Mouse (Mus musculus) myocyte (in vitro differentiated cells): ENCODE results near the gene Fam45a.

Experiments
- MAX ChIP-seq: IDR thresholded peaks from one replicate; pipeline ENCODE4 v1.6.1; 2011; ENCODE audit warnings: low read depth, mild to moderate bottlenecking, control low read depth
- POLR2A ChIP-seq: IDR thresholded peaks from one replicate; pipeline ENCODE4 v1.6.1; 2011; ENCODE audit warnings: low read depth, mild to moderate bottlenecking, control low read depth, moderate library complexity; ENCODE audit not compliant: insufficient read length
- REST ChIP-seq: IDR thresholded peaks from one replicate; pipeline ENCODE4 v1.6.1; 2011; ENCODE audit warnings: mild to moderate bottlenecking, control low read depth, moderate library complexity; ENCODE audit not compliant: insufficient read depth, insufficient read length

DNA sequence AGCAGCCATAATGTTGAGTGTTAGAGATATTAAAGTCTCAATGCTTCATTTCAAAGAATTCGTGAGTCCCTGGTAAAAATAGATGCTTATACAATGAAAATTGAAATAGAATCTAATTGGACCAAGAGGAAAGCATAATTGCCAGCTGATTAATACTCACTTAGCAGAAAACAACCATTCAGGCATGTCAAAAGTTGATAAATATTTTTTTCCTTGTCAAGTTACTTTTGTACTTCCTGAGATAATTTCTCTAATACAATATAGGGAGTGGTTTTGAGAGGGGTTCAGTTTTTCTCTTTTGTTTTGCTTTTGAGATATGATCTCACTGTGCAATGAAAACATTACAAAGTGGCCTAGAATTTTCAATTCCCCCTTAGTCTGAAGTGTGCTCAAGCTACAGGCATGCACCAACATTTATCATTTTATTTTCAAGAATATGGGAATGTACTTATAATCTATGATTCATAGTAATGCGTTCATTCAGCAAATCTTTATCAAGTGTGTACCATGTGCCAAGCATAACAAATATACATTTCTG, 18.1 kb upstream of the Fam45a start:
- TF ChIP-seq POLR2A, result no peak
- TF ChIP-seq MAX, result no peak
- no peak for TF ChIP-seq REST
